Mouse (Mus musculus) intestine, postnatal 0 days (tissue): ENCODE measurements around the gene Pdcd11. TPM values are rescaled to one million over a fixed set of nuclear protein-coding genes. Genes with fewer than 3 reads are reported as not detected.

ENCODE experiments used
- ATAC-seq: fragments of 200-750 bp; cut with Nextera tagmentation; 2 replicates; pipeline ENCODE4 v1.8.0; 2017; ENCODE audit warnings: mild to moderate bottlenecking, moderate TSS enrichment, moderate library complexity
- H3K27ac ChIP-seq: fragments of 300-500 bp; sonication (generic); 2 replicates; pipeline ENCODE4 v1.5.1; 2014; ENCODE audit warnings: mild to moderate bottlenecking, low read depth, low read length, moderate library complexity
- H3K27me3 ChIP-seq: fragments of 300-500 bp; sonication (generic); replicated peaks from 2 replicates; pipeline ENCODE4 v1.6.1; 2014; ENCODE audit warnings: low read length, mixed read lengths; ENCODE audit not compliant: control insufficient read depth, insufficient read depth
- H3K36me3 ChIP-seq: fragments of 300-500 bp; sonication (generic); 2 replicates; pipeline ENCODE4 v1.6.1; 2014; ENCODE audit warnings: mild to moderate bottlenecking, moderate library complexity; ENCODE audit not compliant: control insufficient read depth, insufficient read depth
- H3K4me1 ChIP-seq: fragments of 300-500 bp; sonication (generic); replicated peaks from 2 replicates; pipeline ENCODE4 v1.6.1; 2014; ENCODE audit warnings: antibody characterized with exemption, low read length, mixed read lengths; ENCODE audit not compliant: control insufficient read depth, insufficient read depth
- H3K4me2 ChIP-seq: fragments of 300-500 bp; sonication (generic); replicated peaks from 2 replicates; pipeline ENCODE4 v1.6.1; 2014; ENCODE audit warnings: low read depth, mild to moderate bottlenecking, moderate library complexity
- H3K4me3 ChIP-seq: fragments of 300-500 bp; sonication (generic); 2 replicates; pipeline ENCODE4 v1.5.1; 2014; ENCODE audit warnings: low read depth, low read length
- H3K9ac ChIP-seq: fragments of 300-500 bp; sonication (generic); 2 replicates; pipeline ENCODE4 v1.6.1; 2014; ENCODE audit warnings: mild to moderate bottlenecking, low read depth, low read length
- H3K9me3 ChIP-seq: fragments of 300-500 bp; sonication (generic); 2 replicates; pipeline ENCODE4 v1.6.1; 2016; ENCODE audit warnings: mixed run types; ENCODE audit not compliant: control insufficient read depth
- CTCF ChIP-seq: sonication (generic); IDR thresholded peaks from 2 replicates; pipeline ENCODE4 v1.5.1; 2016; ENCODE audit warnings: low read depth, mild to moderate bottlenecking, control low read depth, antibody characterized with exemption, moderate library complexity
- WGBS: fragments of 180-500 bp; shearing (Covaris S2); extraction: QIAGEN DNeasy Blood & Tissue Kit; methylation state at CpG from one replicate; pipeline ENCODE4 v1.1.7; 2014; 5-methylcytosine and 5-hydroxymethylcytosine counted together
- polyA plus RNA-seq: library from polyadenylated mRNA; unstranded; fragments of >200 nt; fragmentation: Nextera tagmentation; extraction: Ambion mirVana; gene quantifications from 2 replicates; pipeline ENCODE4 v1.2.1, GENCODE M21; 2015

The Pdcd11 gene
- polyA plus RNA-seq, 1 experiment from 2014 or later: 4.3 TPM

- no peaks in the 10 kb centered on the region for H3K4me1 ChIP-seq
These were observed 30.5 kb downstream of the Pdcd11 start for GRCm38 (mm10) chr19:47121054-47121453.

GRCm38 (mm10) chr19:47122802-47123201, 32.2 kb downstream of the Pdcd11 start:
- Histone ChIP-seq H3K4me1 (no peaks in the 10 kb centered on the region), H3K27me3 (no peaks in the 10 kb centered on the region), H3K27ac (no peak overlapping the region), H3K4me3 (no peak overlapping the region), H3K36me3 (peaks cover 60% of the 10 kb centered on the region), H3K9me3 (no peaks in the 10 kb centered on the region), H3K4me2 (no peak overlapping the region), H3K9ac (no peak overlapping the region)
- ATAC-seq: no peak
- TF ChIP-seq CTCF: peak; percentile 80
- WGBS: 25% methylated on average over 2 of the region's 2 CpGs

More at GRCm38 (mm10) chr19:47121054-47121453, 30.5 kb downstream of the Pdcd11 start:
- 45% methylated on average over 4 of the region's 4 CpGs for WGBS
- Histone ChIP-seq H3K9me3 (no peaks in the 10 kb centered on the region), H3K36me3 (peaks cover 53% of the 10 kb centered on the region), H3K27ac (no peak overlapping the region), H3K27me3 (no peaks in the 10 kb centered on the region), H3K9ac (no peak overlapping the region), H3K4me3 (no peak overlapping the region), H3K4me2 (no peak overlapping the region)
- no peak for ATAC-seq
- TF ChIP-seq CTCF: peak; percentile 91

- TF ChIP-seq CTCF: no peak
- Histone ChIP-seq H3K36me3 (peaks cover 88% of the 10 kb centered on the region), H3K4me1 (no peaks in the 10 kb centered on the region), H3K4me2 (no peak overlapping the region), H3K4me3 (no peak overlapping the region), H3K27ac (no peak overlapping the region), H3K9me3 (no peaks in the 10 kb centered on the region), H3K27me3 (no peaks in the 10 kb centered on the region), H3K9ac (no peak overlapping the region)
- no peak for ATAC-seq
- WGBS: 95% methylated on average over 10 of the region's 10 CpGs
These were observed 37.6 kb downstream of the Pdcd11 start for GRCm38 (mm10) chr19:47128164-47128563.

DNA sequence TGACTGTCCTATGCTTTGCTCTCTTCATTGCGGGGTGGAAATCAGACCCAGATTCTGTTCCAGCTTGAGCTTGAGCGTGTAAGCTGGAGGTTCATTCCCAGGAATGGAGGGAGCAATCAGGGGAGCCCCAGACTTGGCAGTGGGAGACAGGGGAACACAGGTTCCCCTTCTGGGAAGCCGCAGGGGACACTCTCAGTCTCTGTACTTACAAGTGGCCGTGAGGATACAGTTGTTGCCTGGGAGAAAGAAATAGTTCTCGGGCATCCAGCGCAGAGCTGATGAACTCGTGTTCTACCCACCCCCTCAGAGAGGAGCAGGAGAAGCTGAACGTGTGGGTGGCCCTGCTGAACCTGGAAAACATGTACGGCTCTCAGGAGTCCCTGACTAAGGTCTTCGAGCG, 38.3 kb downstream of the Pdcd11 start:
- WGBS: 90% methylated on average over 11 of the region's 11 CpGs
- H3K36me3 ChIP-seq: peaks cover 90% of the 10 kb centered on the region

GRCm38 (mm10) chr19:47130551-47131125, 40.1 kb downstream of the Pdcd11 start:
- no peaks in the 10 kb centered on the region for H3K27me3 ChIP-seq
- no peaks in the 10 kb centered on the region for H3K4me1 ChIP-seq
- no peak overlapping the region for H3K27ac ChIP-seq
- peaks cover 88% of the 10 kb centered on the region for H3K36me3 ChIP-seq
- TF ChIP-seq CTCF: no peak
- ATAC-seq: no peak
- H3K4me2 ChIP-seq: no peak overlapping the region
- 91% methylated on average over 15 of the region's 15 CpGs for WGBS
- H3K9ac ChIP-seq: no peak overlapping the region
- no peaks in the 10 kb centered on the region for H3K9me3 ChIP-seq
- no peak overlapping the region for H3K4me3 ChIP-seq

More for the DNA sequence above, 38.3 kb downstream of the Pdcd11 start:
- no peak for TF ChIP-seq CTCF
- Histone ChIP-seq H3K4me2 (no peak overlapping the region), H3K27ac (no peak overlapping the region), H3K9ac (no peak overlapping the region), H3K4me3 (no peak overlapping the region), H3K9me3 (no peaks in the 10 kb centered on the region), H3K4me1 (no peaks in the 10 kb centered on the region), H3K27me3 (no peaks in the 10 kb centered on the region)
- ATAC-seq: no peak

DNA sequence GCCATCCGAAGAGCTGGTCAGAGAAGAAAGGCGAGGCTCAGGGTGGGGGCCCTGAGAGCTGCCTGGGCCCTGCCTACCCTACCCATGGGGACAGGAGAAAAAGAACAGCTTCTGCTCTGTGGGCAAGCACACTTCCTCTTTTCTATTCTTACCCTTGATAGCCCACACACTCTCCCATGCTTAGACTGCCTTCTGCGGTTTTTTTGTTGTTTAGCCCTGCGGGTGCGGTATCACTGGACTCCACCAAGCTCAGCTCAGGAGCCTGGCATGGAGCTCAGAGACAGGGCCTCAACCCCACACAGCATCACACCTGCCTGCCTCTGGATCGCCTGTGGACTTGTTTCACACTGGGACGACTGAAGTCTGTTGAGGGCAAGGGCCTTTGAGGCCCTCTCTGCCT, 42.6 kb downstream of the Pdcd11 start:
- H3K4me3 ChIP-seq: no peak overlapping the region
- 84% methylated on average over 7 of the region's 7 CpGs for WGBS
- no peak overlapping the region for H3K9ac ChIP-seq
- peaks cover 10% of the 10 kb centered on the region for H3K4me1 ChIP-seq
- TF ChIP-seq CTCF: no peak
- H3K27me3 ChIP-seq: no peaks in the 10 kb centered on the region
- H3K36me3 ChIP-seq: peaks cover 63% of the 10 kb centered on the region
- H3K9me3 ChIP-seq: no peaks in the 10 kb centered on the region
- H3K27ac ChIP-seq: no peak overlapping the region
- no peak for ATAC-seq
- H3K4me2 ChIP-seq: no peak overlapping the region
